Mouse (Mus musculus): Measurements from ENCODE around the gene Wwc2. TPM values are rescaled to one million over a fixed set of nuclear protein-coding genes. Genes with fewer than 3 reads are reported as not detected.
A peak's percentile ranks its signal among the peaks of the same experiment; 100 is the strongest.

Gene Wwc2
- polyA plus RNA-seq, 1 experiment from 2014 or later, result 14.7 TPM

GRCm38 (mm10) chr8:47889936-47890813, 100.5 kb downstream of the Wwc2 start:
- no peak overlapping the region for H3K27ac ChIP-seq (replicated peaks in 1 of 2; ENCODE audit: control insufficient read depth in 1 of 2, insufficient read depth in 1 of 2, low read depth in 2 of 2, low read length in 2 of 2)
- 41% methylated on average over 23 of the region's 23 CpGs for WGBS
- peak overlapping the region; percentile 51 for H3K4me2 ChIP-seq (ENCODE audit: low read length)
- no peaks in the 10 kb centered on the region for H3K9me3 ChIP-seq (ENCODE audit: control insufficient read depth, low read length)
- H3K36me3 ChIP-seq (ENCODE audit: control insufficient read depth, insufficient read depth, low read length), result peaks cover 37% of the 10 kb centered on the region
- no peaks in the 10 kb centered on the region for H3K27me3 ChIP-seq (ENCODE audit: control insufficient read depth, insufficient read depth, low read length)
- no peak overlapping the region for H3K9ac ChIP-seq (ENCODE audit: low read length)
- no peak overlapping the region; a peak in 1 of 4 replicates for H3K4me3 ChIP-seq (ENCODE audit: control insufficient read depth in 1 of 2, insufficient read depth in 1 of 2, low read depth in 1 of 2, low read length in 2 of 2)
- ATAC-seq (ENCODE audit: insufficient number of reproducible peaks, insufficient read depth, low FRiP score, low read depth), result 0 out of 2 replicates have a peak, but pooled peaks have one; percentile 44
- H3K4me1 ChIP-seq (ENCODE audit: control insufficient read depth in 2 of 2, insufficient read depth in 2 of 2, low read length in 2 of 2), result peaks cover 26 to 40% of the 10 kb centered on the region in 2 experiments

- no peak overlapping the region for H3K4me3 ChIP-seq (ENCODE audit: control insufficient read depth in 1 of 2, insufficient read depth in 1 of 2, low read depth in 1 of 2, low read length in 2 of 2)
These were observed 101.7 kb downstream of the Wwc2 start for GRCm38 (mm10) chr8:47888841-47889570.

GRCm38 (mm10) chr8:47884306-47884705, 106.4 kb downstream of the Wwc2 start:
- H3K27me3 ChIP-seq (ENCODE audit: control insufficient read depth, insufficient read depth, low read length), result no peaks in the 10 kb centered on the region
- peaks cover 75% of the 10 kb centered on the region for H3K36me3 ChIP-seq (ENCODE audit: control insufficient read depth, insufficient read depth, low read length)
- H3K4me3 ChIP-seq (ENCODE audit: control insufficient read depth in 1 of 2, insufficient read depth in 1 of 2, low read depth in 1 of 2, low read length in 2 of 2), result no peak overlapping the region
- H3K4me1 ChIP-seq (ENCODE audit: control insufficient read depth in 2 of 2, insufficient read depth in 2 of 2, low read length in 2 of 2), result peaks cover 14 to 26% of the 10 kb centered on the region in 2 experiments
- no peak overlapping the region for H3K4me2 ChIP-seq (ENCODE audit: low read length)
- 79% methylated on average over 5 of the region's 5 CpGs for whole genome bisulfite sequencing
- ATAC-seq (ENCODE audit: insufficient number of reproducible peaks, insufficient read depth, low FRiP score, low read depth), result no peak
- no peak overlapping the region for H3K27ac ChIP-seq (replicated peaks in 1 of 2; ENCODE audit: control insufficient read depth in 1 of 2, insufficient read depth in 1 of 2, low read depth in 2 of 2, low read length in 2 of 2)
- H3K9me3 ChIP-seq (ENCODE audit: control insufficient read depth, low read length), result no peaks in the 10 kb centered on the region
- H3K9ac ChIP-seq (ENCODE audit: low read length), result no peak overlapping the region

More at GRCm38 (mm10) chr8:47888841-47889570, 101.7 kb downstream of the Wwc2 start:
- peaks cover 26 to 40% of the 10 kb centered on the region in 2 experiments for H3K4me1 ChIP-seq (ENCODE audit: control insufficient read depth in 2 of 2, insufficient read depth in 2 of 2, low read length in 2 of 2)
- H3K4me2 ChIP-seq (ENCODE audit: low read length), result no peak overlapping the region
- H3K36me3 ChIP-seq (ENCODE audit: control insufficient read depth, insufficient read depth, low read length), result peaks cover 41% of the 10 kb centered on the region
- no peak overlapping the region for H3K27ac ChIP-seq (replicated peaks in 1 of 2; ENCODE audit: control insufficient read depth in 1 of 2, insufficient read depth in 1 of 2, low read depth in 2 of 2, low read length in 2 of 2)
- no peak for ATAC-seq (ENCODE audit: insufficient number of reproducible peaks, insufficient read depth, low FRiP score, low read depth)
- H3K9me3 ChIP-seq (ENCODE audit: control insufficient read depth, low read length), result no peaks in the 10 kb centered on the region
- no peak overlapping the region for H3K9ac ChIP-seq (ENCODE audit: low read length)
- no peaks in the 10 kb centered on the region for H3K27me3 ChIP-seq (ENCODE audit: control insufficient read depth, insufficient read depth, low read length)
- WGBS, result 58% methylated on average over 11 of the region's 11 CpGs

- H3K9me3 ChIP-seq (ENCODE audit: control insufficient read depth, low read length), result no peaks in the 10 kb centered on the region
- peaks cover 14 to 22% of the 10 kb centered on the region in 2 experiments for H3K4me1 ChIP-seq (ENCODE audit: control insufficient read depth in 2 of 2, insufficient read depth in 2 of 2, low read length in 2 of 2)
- no peak overlapping the region for H3K9ac ChIP-seq (ENCODE audit: low read length)
- H3K4me3 ChIP-seq (ENCODE audit: control insufficient read depth in 1 of 2, insufficient read depth in 1 of 2, low read depth in 1 of 2, low read length in 2 of 2), result no peak overlapping the region
- no peak overlapping the region for H3K27ac ChIP-seq (replicated peaks in 1 of 2; ENCODE audit: control insufficient read depth in 1 of 2, insufficient read depth in 1 of 2, low read depth in 2 of 2, low read length in 2 of 2)
- no peak for ATAC-seq (ENCODE audit: insufficient number of reproducible peaks, insufficient read depth, low FRiP score, low read depth)
- no peak overlapping the region for H3K4me2 ChIP-seq (ENCODE audit: low read length)
- H3K36me3 ChIP-seq (ENCODE audit: control insufficient read depth, insufficient read depth, low read length), result peaks cover 76% of the 10 kb centered on the region
- no peaks in the 10 kb centered on the region for H3K27me3 ChIP-seq (ENCODE audit: control insufficient read depth, insufficient read depth, low read length)
- 70% methylated on average over 8 of the region's 8 CpGs for WGBS
These were observed 107.0 kb downstream of the Wwc2 start for GRCm38 (mm10) chr8:47883739-47884138.

- Histone ChIP-seq H3K4me2 (ENCODE audit: low read length) (no peak overlapping the region), H3K36me3 (ENCODE audit: control insufficient read depth, insufficient read depth, low read length) (peaks cover 86% of the 10 kb centered on the region)
- 42% methylated on average over 3 of the region's 3 CpGs for WGBS
These were observed 112.2 kb downstream of the Wwc2 start for GRCm38 (mm10) chr8:47878516-47878915.

GRCm38 (mm10) chr8:47875865-47876264, 114.9 kb downstream of the Wwc2 start:
- H3K36me3 ChIP-seq (ENCODE audit: control insufficient read depth, insufficient read depth, low read length), result peaks cover 75% of the 10 kb centered on the region
- H3K4me3 ChIP-seq (ENCODE audit: control insufficient read depth in 1 of 2, insufficient read depth in 1 of 2, low read depth in 1 of 2, low read length in 2 of 2), result no peak overlapping the region
- 84% methylated on average over 12 of the region's 12 CpGs for WGBS

More at GRCm38 (mm10) chr8:47878516-47878915, 112.2 kb downstream of the Wwc2 start:
- no peak overlapping the region for H3K27ac ChIP-seq (replicated peaks in 1 of 2; ENCODE audit: control insufficient read depth in 1 of 2, insufficient read depth in 1 of 2, low read depth in 2 of 2, low read length in 2 of 2)
- H3K4me3 ChIP-seq (ENCODE audit: control insufficient read depth in 1 of 2, insufficient read depth in 1 of 2, low read depth in 1 of 2, low read length in 2 of 2), result no peak overlapping the region
- no peaks in the 10 kb centered on the region for H3K27me3 ChIP-seq (ENCODE audit: control insufficient read depth, insufficient read depth, low read length)
- H3K4me1 ChIP-seq (ENCODE audit: control insufficient read depth in 2 of 2, insufficient read depth in 2 of 2, low read length in 2 of 2), result peaks cover under 1 to 3% of the 10 kb centered on the region in 2 experiments; a peak in 2 of 4 replicates
- no peak overlapping the region for H3K9ac ChIP-seq (ENCODE audit: low read length)
- ATAC-seq (ENCODE audit: insufficient number of reproducible peaks, insufficient read depth, low FRiP score, low read depth), result no peak
- H3K9me3 ChIP-seq (ENCODE audit: control insufficient read depth, low read length), result no peaks in the 10 kb centered on the region

GRCm38 (mm10) chr8:47874497-47875178, 116.1 kb downstream of the Wwc2 start:
- ATAC-seq (ENCODE audit: insufficient number of reproducible peaks, insufficient read depth, low FRiP score, low read depth), result no peak
- no peaks in the 10 kb centered on the region for H3K9me3 ChIP-seq (ENCODE audit: control insufficient read depth, low read length)
- no peak overlapping the region for H3K9ac ChIP-seq (ENCODE audit: low read length)
- peaks cover 0 to 3% of the 10 kb centered on the region in 2 experiments; a peak in 2 of 4 replicates for H3K4me1 ChIP-seq (ENCODE audit: control insufficient read depth in 2 of 2, insufficient read depth in 2 of 2, low read length in 2 of 2)
- WGBS, result 40% methylated on average over 13 of the region's 13 CpGs
- H3K4me3 ChIP-seq (ENCODE audit: control insufficient read depth in 1 of 2, insufficient read depth in 1 of 2, low read depth in 1 of 2, low read length in 2 of 2), result no peak overlapping the region
- peaks cover 79% of the 10 kb centered on the region for H3K36me3 ChIP-seq (ENCODE audit: control insufficient read depth, insufficient read depth, low read length)
- no peak overlapping the region for H3K4me2 ChIP-seq (ENCODE audit: low read length)
- no peak overlapping the region for H3K27ac ChIP-seq (replicated peaks in 1 of 2; ENCODE audit: control insufficient read depth in 1 of 2, insufficient read depth in 1 of 2, low read depth in 2 of 2, low read length in 2 of 2)
- H3K27me3 ChIP-seq (ENCODE audit: control insufficient read depth, insufficient read depth, low read length), result no peaks in the 10 kb centered on the region

More at GRCm38 (mm10) chr8:47875865-47876264, 114.9 kb downstream of the Wwc2 start:
- Histone ChIP-seq H3K4me1 (ENCODE audit: control insufficient read depth in 2 of 2, insufficient read depth in 2 of 2, low read length in 2 of 2) (peaks cover 0 to 3% of the 10 kb centered on the region in 2 experiments; a peak in 2 of 4 replicates), H3K4me2 (ENCODE audit: low read length) (no peak overlapping the region), H3K27me3 (ENCODE audit: control insufficient read depth, insufficient read depth, low read length) (no peaks in the 10 kb centered on the region), H3K27ac (replicated peaks in 1 of 2; ENCODE audit: control insufficient read depth in 1 of 2, insufficient read depth in 1 of 2, low read depth in 2 of 2, low read length in 2 of 2) (no peak overlapping the region), H3K9ac (ENCODE audit: low read length) (no peak overlapping the region), H3K9me3 (ENCODE audit: control insufficient read depth, low read length) (no peaks in the 10 kb centered on the region)
- no peak for ATAC-seq (ENCODE audit: insufficient number of reproducible peaks, insufficient read depth, low FRiP score, low read depth)
